Mouse (Mus musculus): ENCODE results near the gene Hist1h4h. TPM values are rescaled to one million over a fixed set of nuclear protein-coding genes. Genes with fewer than 3 reads are reported as not detected.
"Not testable (repeated sequence)": the region's sequence is repeated elsewhere in the genome, so short reads cannot be mapped to it uniquely, and the experiment has no call there.

Gene Hist1h4h
- total RNA-seq, 2 experiments from 2014 or later: 331 to 357 TPM

- peak; percentile 73 to 90 for DNase-seq (ENCODE audit: low spot score in 2 of 2)
Measured at GRCm38 (mm10) chr13:23554925-23555838, 24.3 kb downstream of the Hist1h4h start.

GRCm38 (mm10) chr13:23555839-23556416 is 25.1 kb downstream of the Hist1h4h start:
- peak; percentile 73 to 90 for DNase-seq (ENCODE audit: low spot score in 2 of 2)

DNA sequence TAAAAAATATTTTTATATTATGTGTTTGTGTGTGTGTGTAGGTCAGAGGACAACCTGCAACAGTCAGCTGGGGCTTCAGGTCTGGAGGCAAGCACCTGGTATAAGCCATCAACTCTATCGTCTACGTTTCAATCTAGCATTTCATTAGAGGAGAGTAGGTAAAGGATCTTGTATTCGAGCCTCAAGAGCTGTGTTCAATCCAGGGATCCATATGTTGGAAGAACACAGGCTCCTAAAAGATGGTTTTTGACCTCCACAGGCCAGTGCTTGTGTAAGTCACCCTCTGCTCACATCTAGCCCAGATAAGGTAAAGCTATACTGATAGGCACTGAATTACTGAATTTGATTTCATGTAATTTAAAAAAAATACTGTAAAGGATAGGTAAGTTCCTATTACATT is 26.1 kb downstream of the Hist1h4h start:
- DNase-seq (ENCODE audit: low spot score in 2 of 2): no peak

DNA sequence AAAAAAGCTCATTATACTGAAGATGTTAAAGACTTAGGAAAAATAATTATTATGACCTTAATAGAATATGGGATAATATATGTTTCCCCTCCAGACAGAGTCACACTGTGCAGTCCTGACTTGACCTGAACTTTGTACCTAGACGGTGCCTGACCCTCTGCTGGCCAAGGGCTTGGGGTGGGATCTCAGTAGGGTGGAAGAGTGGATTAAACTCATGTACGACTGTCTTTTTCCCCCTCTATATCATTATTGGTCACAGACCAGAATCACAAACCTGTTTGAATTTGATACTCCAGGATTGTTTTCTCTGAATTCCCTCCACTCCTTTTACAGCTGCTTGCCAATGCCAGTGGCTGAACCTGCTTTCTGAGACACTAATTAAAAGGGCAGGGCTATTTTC is 29.8 kb downstream of the Hist1h4h start:
- not testable (repeated sequence) for DNase-seq (ENCODE audit: low spot score in 2 of 2)

GRCm38 (mm10) chr13:23561531-23561882 is 30.7 kb downstream of the Hist1h4h start:
- DNase-seq (ENCODE audit: low spot score in 2 of 2): not testable (repeated sequence)

DNA sequence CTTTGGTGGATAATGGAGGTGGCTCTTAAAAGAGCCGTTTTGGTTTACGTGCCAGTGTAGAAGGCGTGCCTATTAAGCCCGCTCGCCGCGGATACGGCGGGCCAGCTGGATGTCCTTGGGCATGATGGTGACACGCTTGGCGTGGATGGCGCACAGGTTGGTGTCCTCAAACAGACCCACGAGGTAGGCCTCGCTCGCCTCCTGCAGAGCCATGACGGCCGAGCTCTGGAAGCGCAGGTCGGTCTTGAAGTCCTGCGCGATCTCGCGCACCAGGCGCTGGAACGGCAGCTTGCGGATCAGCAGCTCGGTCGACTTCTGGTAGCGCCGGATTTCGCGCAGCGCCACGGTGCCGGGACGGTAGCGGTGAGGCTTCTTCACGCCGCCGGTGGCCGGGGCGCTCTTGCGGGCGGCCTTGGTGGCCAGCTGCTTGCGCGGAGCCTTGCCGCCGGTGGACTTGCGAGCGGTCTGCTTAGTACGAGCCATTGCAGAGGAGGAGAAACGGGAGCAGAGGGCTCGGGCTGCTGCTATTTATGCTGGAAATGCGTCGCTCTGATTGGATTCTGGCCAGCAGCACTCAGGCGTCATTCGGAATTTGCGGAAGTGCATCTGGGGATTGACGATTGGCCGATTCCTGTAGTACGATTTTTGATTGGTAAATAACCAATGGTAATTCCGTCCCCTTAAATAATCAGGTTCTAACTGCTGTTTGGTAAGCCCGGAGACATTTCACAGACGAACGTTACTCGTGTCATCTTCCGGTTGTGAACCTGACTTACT is 31.2 kb downstream of the Hist1h4h start, which contains the start of gene Hist1h3e:
TSS of gene Hist1h3e (minus strand) at position 487 of the 777 bp plus-strand sequence.
- DNase-seq (ENCODE audit: low spot score in 2 of 2): peak; percentile 92 to 97

GRCm38 (mm10) chr13:23562699-23563462 is 32.0 kb downstream of the Hist1h4h start:
- DNase-seq (ENCODE audit: low spot score in 2 of 2): peak in 1 of 2 experiments; percentile 66

- no peak for DNase-seq (ENCODE audit: low spot score in 2 of 2)
Measured at GRCm38 (mm10) chr13:23564482-23564881, 33.6 kb downstream of the Hist1h4h start.

GRCm38 (mm10) chr13:23570261-23571021 is 39.6 kb downstream of the Hist1h4h start:
- DNase-seq (ENCODE audit: low spot score in 2 of 2): not testable (repeated sequence)

DNA sequence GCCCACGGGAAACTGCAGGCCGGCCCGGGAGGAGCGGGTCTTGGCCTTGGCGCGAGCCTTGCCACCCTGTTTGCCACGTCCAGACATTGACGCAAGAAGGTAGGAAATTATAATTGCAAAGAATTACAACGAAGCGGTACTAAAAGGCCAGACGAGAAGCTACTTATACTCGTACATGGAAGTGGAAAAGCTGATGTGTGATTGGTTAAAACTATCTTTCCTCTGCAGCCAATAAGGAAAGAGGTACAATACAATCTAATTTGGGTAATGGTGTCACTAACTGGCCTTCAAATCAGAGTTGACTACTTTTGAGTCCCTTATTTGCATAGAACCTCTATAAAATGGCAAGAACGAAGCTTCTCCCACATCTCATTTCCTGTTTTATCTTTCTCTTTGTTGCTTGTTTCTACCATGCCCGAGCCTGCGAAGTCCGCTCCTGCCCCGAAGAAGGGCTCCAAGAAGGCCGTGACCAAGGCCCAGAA is 40.2 kb downstream of the Hist1h4h start, which contains the start of the genes Hist1h2ae and Hist1h2bg:
TSS of gene Hist1h2ae (minus strand) at position 199 of the 482 bp plus-strand sequence.
TSS of gene Hist1h2bg (plus strand) at position 375 of the 482 bp plus-strand sequence.
- DNase-seq (ENCODE audit: low spot score in 2 of 2): peak; percentile 78 to 88

GRCm38 (mm10) chr13:23571504-23572217 is 40.8 kb downstream of the Hist1h4h start:
- not testable (repeated sequence) for DNase-seq (ENCODE audit: low spot score in 2 of 2)

- DNase-seq (ENCODE audit: low spot score in 2 of 2): no peak
Measured at GRCm38 (mm10) chr13:23572218-23573033, 41.6 kb downstream of the Hist1h4h start.

GRCm38 (mm10) chr13:23573034-23573897 is 42.4 kb downstream of the Hist1h4h start:
- not testable (repeated sequence) for DNase-seq (ENCODE audit: low spot score in 2 of 2)

GRCm38 (mm10) chr13:23573898-23574524 is 43.2 kb downstream of the Hist1h4h start, which contains the start of the genes Hist1h2bf and Hist1h2ad:
Hist1h2bf (minus strand) TSS chr13:23574196.
Hist1h2ad (plus strand) TSS chr13:23574381.
- DNase-seq (ENCODE audit: low spot score in 2 of 2): peak; percentile 90 to 97

GRCm38 (mm10) chr13:23574546-23575170 is 43.8 kb downstream of the Hist1h4h start:
- DNase-seq (ENCODE audit: low spot score in 2 of 2): not testable (repeated sequence)

All from layer of hippocampus, adult 18-20 months (tissue).